Mouse (Mus musculus) forebrain, embryonic 14.5 days (tissue): ENCODE measurements at regions not wholly inside any gene's neighbourhood (a gene's known extent, or its start where the extent isn't known, plus 50 kb on each side); places are given as distances from the start of the nearest gene placed in this dataset.

ENCODE experiments used
- ATAC-seq: fragments of 200-750 bp; cut with Nextera tagmentation; 2 replicates; pipeline ENCODE4 v1.8.0; 2017; ENCODE audit warnings: mild to moderate bottlenecking, moderate library complexity
- DNase-seq: peaks from one replicate; pipeline ENCODE4 v3.0.0-alpha.2; 2015; ENCODE audit warnings: low spot score
- H3K27ac ChIP-seq: fragments of 300-500 bp; sonication (generic); 2 replicates; pipeline ENCODE4 v1.5.1; 2014; ENCODE audit warnings: low read depth, mild to moderate bottlenecking, control low read depth, low read length, moderate library complexity
- H3K27me3 ChIP-seq: fragments of 300-500 bp; sonication (generic); replicated peaks from 2 replicates; pipeline ENCODE4 v1.6.1; 2014; ENCODE audit warnings: low read length, control low read depth, mixed read lengths; ENCODE audit not compliant: control insufficient read depth, insufficient read depth
- H3K36me3 ChIP-seq: fragments of 300-500 bp; sonication (generic); 2 replicates; pipeline ENCODE4 v1.6.1; 2014; ENCODE audit warnings: low read length, control low read depth; ENCODE audit not compliant: control insufficient read depth, insufficient read depth
- H3K4me1 ChIP-seq: fragments of 300-500 bp; sonication (generic); 2 replicates; pipeline ENCODE4 v1.6.1; 2014; ENCODE audit warnings: antibody characterized with exemption, low read length, control low read depth; ENCODE audit not compliant: control insufficient read depth, insufficient read depth
- H3K4me2 ChIP-seq: fragments of 300-500 bp; sonication (generic); 2 replicates; pipeline ENCODE4 v1.6.1; 2014; ENCODE audit warnings: mild to moderate bottlenecking, control low read depth, low read length
- H3K4me3 ChIP-seq: fragments of 300-500 bp; sonication (generic); 2 replicates; pipeline ENCODE4 v1.5.1; 2014; ENCODE audit warnings: low read depth, low read length, control low read depth
- H3K9ac ChIP-seq: fragments of 300-500 bp; sonication (generic); 2 replicates; pipeline ENCODE4 v1.6.1; 2014; ENCODE audit warnings: mild to moderate bottlenecking, low read length, control low read depth, moderate library complexity
- H3K9me3 ChIP-seq: fragments of 300-500 bp; sonication (generic); replicated peaks from 2 replicates; pipeline ENCODE4 v1.6.1; 2016; ENCODE audit warnings: low read length, control low read depth, mixed read lengths; ENCODE audit not compliant: control insufficient read depth
- WGBS: fragments of 180-500 bp; shearing (Covaris S2); extraction: QIAGEN DNeasy Blood & Tissue Kit; methylation state at CpG from one replicate; pipeline ENCODE4 v1.1.7; 2014; 5-methylcytosine and 5-hydroxymethylcytosine counted together

DNA sequence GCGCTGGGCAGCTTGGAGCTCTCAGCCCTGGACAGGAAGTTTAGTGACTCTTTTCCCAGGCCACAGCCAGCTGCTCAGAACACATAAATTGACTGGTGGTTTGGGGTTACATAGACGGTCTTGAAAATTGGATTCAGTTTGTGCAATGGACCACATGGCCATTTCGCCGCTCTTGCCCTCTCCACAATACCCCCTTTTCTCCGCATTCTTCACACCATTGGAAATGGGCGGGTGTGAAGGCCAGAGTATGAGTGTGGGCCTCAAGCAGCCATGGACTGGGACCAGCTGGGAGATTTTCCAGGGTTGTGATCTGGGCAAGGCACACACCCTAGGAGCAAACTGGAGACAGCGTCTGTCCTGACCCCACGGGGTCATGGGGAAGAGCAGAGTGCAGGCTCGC, 135.1 kb upstream of the Cops8 start:
- Histone ChIP-seq H3K9ac (no peak overlapping the region), H3K9me3 (no peaks in the 10 kb centered on the region), H3K36me3 (no peaks in the 10 kb centered on the region), H3K4me2 (no peak overlapping the region), H3K4me1 (no peaks in the 10 kb centered on the region; the same call in 1 of the 2 replicates), H3K27ac (no peak overlapping the region), H3K4me3 (no peak overlapping the region), H3K27me3 (no peaks in the 10 kb centered on the region)
- 51% methylated on average over 9 of the region's 9 CpGs for WGBS
- DNase-seq (no peak), ATAC-seq (no peak)

DNA sequence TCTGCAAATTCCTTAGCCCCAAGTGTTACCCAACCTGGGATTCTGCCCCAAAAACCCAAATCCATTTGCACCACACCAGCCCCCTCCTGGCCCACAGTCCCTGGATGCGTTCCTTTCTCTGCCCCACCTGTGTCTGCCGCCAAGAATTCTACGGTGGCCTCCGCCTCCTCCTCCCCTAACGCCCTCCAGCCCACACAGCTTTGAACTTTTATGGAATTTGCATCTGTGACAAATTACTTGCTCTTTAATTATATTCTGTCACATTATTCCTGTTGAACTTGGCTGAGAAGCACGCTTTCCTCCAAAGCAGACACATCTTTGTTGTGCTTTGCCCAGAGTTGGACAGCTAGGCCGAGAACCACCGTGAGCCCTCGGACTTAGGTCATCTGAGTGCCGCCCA, 131.8 kb upstream of the Cops8 start:
- peaks cover 7% of the 10 kb centered on the region for H3K4me1 ChIP-seq
- 58% methylated on average over 10 of the region's 10 CpGs for WGBS
- no peaks in the 10 kb centered on the region for H3K36me3 ChIP-seq
- no peak overlapping the region for H3K9ac ChIP-seq
- no peaks in the 10 kb centered on the region for H3K9me3 ChIP-seq
- no peaks in the 10 kb centered on the region for H3K27me3 ChIP-seq
- no peak overlapping the region for H3K4me2 ChIP-seq
- no peak overlapping the region for H3K27ac ChIP-seq
- DNase-seq: no peak
- ATAC-seq: no peak
- no peak overlapping the region for H3K4me3 ChIP-seq

DNA sequence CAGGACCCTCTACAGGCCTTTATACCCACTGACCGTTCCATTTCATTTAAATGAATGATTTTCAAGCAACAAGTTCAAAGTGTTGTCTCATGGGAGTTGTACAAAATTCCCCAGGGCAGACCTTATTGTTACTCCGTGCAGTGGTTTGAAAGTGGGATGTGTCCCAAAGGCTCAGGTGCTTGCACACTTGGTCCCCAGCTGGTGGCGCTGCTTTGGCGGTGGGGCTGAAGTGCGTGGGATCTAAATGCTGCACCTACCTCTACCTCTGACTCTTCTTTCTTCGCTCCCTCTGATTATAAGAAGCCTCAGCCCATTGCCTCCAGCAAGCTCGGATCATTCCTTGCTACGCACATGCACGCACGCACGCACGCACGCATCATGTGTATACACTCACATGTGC, 131.0 kb upstream of the Cops8 start:
- H3K27me3 ChIP-seq: no peaks in the 10 kb centered on the region
- H3K4me3 ChIP-seq: no peak overlapping the region
- H3K36me3 ChIP-seq: no peaks in the 10 kb centered on the region
- no peak for ATAC-seq
- WGBS: 90% methylated on average over 13 of the region's 13 CpGs
- H3K27ac ChIP-seq: no peak overlapping the region
- H3K9ac ChIP-seq: no peak overlapping the region
- H3K9me3 ChIP-seq: no peaks in the 10 kb centered on the region
- DNase-seq: no peak
- peaks cover 11% of the 10 kb centered on the region for H3K4me1 ChIP-seq
- H3K4me2 ChIP-seq: no peak overlapping the region

DNA sequence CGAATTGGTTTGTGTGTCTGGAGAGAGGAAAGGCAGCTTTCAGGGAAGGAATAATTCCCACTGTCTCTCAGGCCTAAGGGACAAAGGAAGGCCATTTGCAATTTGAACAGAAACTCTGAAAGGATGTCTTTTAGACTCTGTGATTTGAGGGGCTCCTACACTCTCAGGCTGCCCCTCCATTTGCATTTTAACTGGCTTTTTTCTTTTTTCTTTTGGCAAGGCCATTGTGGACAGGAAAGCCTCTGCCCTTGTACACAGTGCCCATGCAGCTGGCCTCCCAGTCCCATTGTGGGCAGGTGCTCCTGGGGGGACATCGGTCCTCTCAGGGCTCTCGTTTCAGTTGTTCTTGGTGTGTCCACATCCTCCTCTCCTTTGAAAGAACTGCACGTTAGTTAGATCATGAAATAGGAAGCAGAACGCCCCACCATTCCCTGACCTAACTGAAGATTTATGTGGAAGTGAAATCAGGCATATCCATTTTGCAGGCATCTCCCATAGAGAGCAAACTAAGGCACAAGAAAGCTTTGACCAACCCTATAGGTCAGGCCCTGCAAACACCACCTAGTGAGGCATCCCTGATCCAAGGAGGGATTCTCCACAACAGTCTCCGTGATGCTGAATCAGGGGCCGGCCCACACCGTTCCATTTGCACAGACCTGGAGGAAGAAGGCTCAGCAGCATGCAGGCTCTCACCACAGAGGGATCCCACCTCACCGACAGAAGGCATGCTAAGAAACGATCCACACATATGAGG, 127.5 kb upstream of the Cops8 start:
- WGBS: 49% methylated on average over 10 of the region's 10 CpGs
- Histone ChIP-seq H3K36me3 (no peaks in the 10 kb centered on the region), H3K9ac (no peak overlapping the region), H3K4me2 (no peak overlapping the region), H3K27me3 (no peaks in the 10 kb centered on the region), H3K27ac (peak overlapping the region; percentile 76), H3K9me3 (no peaks in the 10 kb centered on the region; the same call in 1 of the 2 replicates), H3K4me1 (peaks cover 13% of the 10 kb centered on the region), H3K4me3 (no peak overlapping the region)
- ATAC-seq (peak; percentile 88), DNase-seq (peak; percentile 72)

DNA sequence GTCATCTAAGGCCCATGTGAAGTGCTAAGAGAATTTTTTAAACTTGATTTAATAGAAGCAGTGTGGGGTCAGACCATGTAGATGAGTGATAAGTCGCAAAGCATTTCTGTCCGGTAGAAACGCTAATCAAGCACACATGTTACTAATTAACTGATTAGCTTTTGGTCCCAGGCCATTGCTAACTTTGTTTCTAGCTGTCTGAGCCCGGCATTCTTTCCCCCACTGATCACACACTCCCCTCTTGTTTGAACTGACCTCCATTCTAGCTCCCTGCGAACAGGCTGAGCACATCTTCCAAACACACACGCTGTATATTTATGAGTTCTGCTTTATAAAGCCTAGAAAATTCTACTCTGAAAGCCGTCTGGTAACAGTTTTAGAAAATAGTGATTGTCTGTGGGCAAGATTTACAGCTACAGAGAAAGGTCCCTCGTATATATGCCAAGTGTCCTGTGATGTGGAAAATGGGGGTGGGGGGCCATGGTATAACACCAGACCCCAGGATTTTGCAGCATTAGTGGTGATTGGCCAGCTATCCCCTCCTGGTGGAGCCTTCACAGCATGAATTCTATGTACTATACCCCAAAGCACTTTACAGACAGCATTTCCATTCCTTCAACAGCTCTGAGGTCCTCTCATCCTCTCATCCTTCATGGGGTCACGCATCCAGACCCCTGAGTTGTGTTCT, 126.1 kb upstream of the Cops8 start:
- no peaks in the 10 kb centered on the region for H3K27me3 ChIP-seq

DNA sequence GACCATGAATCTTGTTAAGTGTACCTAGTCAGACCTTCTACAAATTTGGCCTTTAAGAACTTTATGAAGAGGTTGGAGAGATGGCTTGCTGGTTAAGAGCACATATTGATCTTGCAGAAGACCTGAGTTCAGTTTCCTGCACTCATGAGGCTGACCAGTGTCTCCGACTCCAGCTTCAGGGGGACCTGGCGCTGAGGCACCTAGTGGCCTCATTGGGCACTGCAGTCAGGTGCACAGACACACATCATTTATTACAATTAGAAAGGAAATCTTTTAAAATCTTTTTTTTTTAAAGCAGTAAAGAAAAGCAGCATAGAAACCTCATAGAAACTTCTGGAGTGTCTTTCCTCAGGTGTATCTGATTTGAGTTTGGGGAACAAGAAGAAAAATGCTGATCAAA, 123.9 kb upstream of the Cops8 start:
- WGBS: 91% methylated on average over 2 of the region's 2 CpGs
- no peak overlapping the region for H3K27ac ChIP-seq
- no peaks in the 10 kb centered on the region for H3K36me3 ChIP-seq
- no peak for DNase-seq
- no peak for ATAC-seq
- H3K4me3 ChIP-seq: no peak overlapping the region
- no peaks in the 10 kb centered on the region; the same call in 1 of the 2 replicates for H3K9me3 ChIP-seq
- H3K4me2 ChIP-seq: no peak overlapping the region
- peaks cover 13% of the 10 kb centered on the region for H3K4me1 ChIP-seq
- H3K27me3 ChIP-seq: no peaks in the 10 kb centered on the region
- H3K9ac ChIP-seq: no peak overlapping the region

More for the DNA sequence above, 126.1 kb upstream of the Cops8 start:
- DNase-seq (no peak), ATAC-seq (no peak)
- H3K27ac ChIP-seq: no peak overlapping the region
- H3K9me3 ChIP-seq: no peaks in the 10 kb centered on the region; the same call in 1 of the 2 replicates
- H3K9ac ChIP-seq: no peak overlapping the region
- H3K4me3 ChIP-seq: no peak overlapping the region
- 38% methylated on average over 9 of the region's 9 CpGs for WGBS
- no peak overlapping the region for H3K4me2 ChIP-seq
- H3K36me3 ChIP-seq: no peaks in the 10 kb centered on the region
- peaks cover 13% of the 10 kb centered on the region for H3K4me1 ChIP-seq

DNA sequence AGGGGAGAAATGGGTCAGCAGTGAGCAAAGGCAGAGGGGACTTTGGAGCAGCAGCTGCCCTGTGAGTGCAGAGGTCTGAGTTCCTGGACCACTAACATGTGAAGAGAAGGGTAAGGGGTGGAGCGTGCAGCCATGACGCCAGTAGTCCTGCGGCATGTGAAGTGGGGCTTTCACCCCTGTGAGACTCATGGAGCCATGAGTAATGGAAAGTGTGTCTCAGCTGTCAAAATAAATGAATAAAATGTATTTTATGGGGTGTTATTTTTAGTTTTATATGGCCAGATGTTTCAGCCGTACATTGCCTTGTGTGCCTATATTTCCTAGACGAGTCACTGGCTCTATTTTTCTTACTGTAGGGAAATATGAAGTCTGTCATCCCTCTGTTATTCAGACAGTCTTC, 121.5 kb upstream of the Cops8 start:
- no peak overlapping the region for H3K4me3 ChIP-seq
- no peaks in the 10 kb centered on the region for H3K36me3 ChIP-seq
- no peaks in the 10 kb centered on the region for H3K27me3 ChIP-seq
- 0 out of 2 replicates have a peak, but pooled peaks cover 6% of the 10 kb centered on the region for H3K4me1 ChIP-seq
- H3K9ac ChIP-seq: no peak overlapping the region
- ATAC-seq (no peak), DNase-seq (no peak)
- H3K9me3 ChIP-seq: no peaks in the 10 kb centered on the region; the same call in 1 of the 2 replicates
- no peak overlapping the region for H3K27ac ChIP-seq
- 96% methylated on average over 5 of the region's 5 CpGs for WGBS
- H3K4me2 ChIP-seq: no peak overlapping the region

DNA sequence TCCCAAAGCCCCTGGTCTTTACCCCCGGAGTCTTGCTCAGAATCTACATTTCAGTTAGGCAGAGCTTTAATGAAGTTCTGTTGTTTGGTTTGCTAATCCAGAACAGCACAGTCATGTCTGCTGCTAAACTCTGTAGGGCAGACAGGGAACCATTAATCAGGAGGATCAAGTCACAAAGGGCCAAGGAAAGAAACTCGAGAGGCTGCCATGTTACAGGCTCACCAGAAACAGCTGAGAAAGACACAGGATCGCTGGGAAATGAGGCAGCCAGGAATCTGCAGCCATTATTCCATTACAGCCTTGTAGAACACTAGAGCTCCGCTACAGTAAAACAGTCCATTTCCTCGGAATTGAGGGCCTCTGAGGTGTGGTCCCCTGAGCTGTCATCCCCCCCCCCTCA, 121.1 kb upstream of the Cops8 start:
- Histone ChIP-seq H3K9me3 (no peaks in the 10 kb centered on the region; the same call in 1 of the 2 replicates), H3K27me3 (no peaks in the 10 kb centered on the region), H3K4me3 (no peak overlapping the region), H3K36me3 (no peaks in the 10 kb centered on the region), H3K4me1 (0 out of 2 replicates have a peak, but pooled peaks cover 3% of the 10 kb centered on the region), H3K4me2 (no peak overlapping the region), H3K9ac (no peak overlapping the region), H3K27ac (no peak overlapping the region)
- ATAC-seq (no peak), DNase-seq (no peak)
- WGBS: 68% methylated on average over 5 of the region's 5 CpGs

DNA sequence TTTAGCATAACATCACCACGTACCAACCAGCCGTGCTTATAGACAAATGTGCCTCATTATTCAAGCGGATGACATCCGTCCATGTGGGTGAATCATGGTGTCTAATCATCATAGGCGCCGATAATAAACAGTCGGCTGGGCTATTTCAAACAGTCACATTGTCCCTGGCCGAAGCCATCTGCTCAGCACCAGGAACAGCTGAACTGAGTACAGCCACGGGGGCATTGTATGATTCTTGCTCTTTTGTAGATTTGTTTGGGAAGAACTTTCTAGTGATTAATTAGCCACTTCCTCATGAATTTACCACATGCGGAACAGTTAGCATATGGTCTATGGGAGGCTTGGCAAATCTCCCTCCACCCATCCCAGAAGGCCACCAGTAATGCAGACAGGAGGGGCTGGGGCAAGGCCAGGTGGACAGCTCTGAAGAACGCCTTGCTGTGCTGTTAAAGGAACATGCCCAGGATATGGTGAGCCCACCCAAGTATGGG, 116.4 kb upstream of the Cops8 start:
- ATAC-seq (peak; percentile 82), DNase-seq (peak; percentile 70)
- H3K4me3 ChIP-seq: no peak overlapping the region
- H3K9me3 ChIP-seq: no peaks in the 10 kb centered on the region
- H3K27ac ChIP-seq: no peak overlapping the region
- H3K36me3 ChIP-seq: no peaks in the 10 kb centered on the region
- H3K27me3 ChIP-seq: no peaks in the 10 kb centered on the region
- H3K9ac ChIP-seq: no peak overlapping the region
- WGBS: 52% methylated on average over 11 of the region's 11 CpGs
- H3K4me1 ChIP-seq: no peaks in the 10 kb centered on the region
- H3K4me2 ChIP-seq: no peak overlapping the region
